Mouse (Mus musculus) ES-E14 (cell line): Measurements from ENCODE around the gene Fbxo46. TPM values are rescaled to one million over a fixed set of nuclear protein-coding genes. Genes with fewer than 3 reads are reported as not detected.

Experiments
- DNase-seq: peaks from one replicate; pipeline ENCODE4 v3.0.0-alpha.2; 2013; ENCODE audit warnings: low read depth, low spot score
- H3K27ac ChIP-seq: 2 replicates; pipeline ENCODE4 v1.5.1; 2012; ENCODE audit warnings: low read depth, mild to moderate bottlenecking, low read length, moderate library complexity, mixed read lengths; ENCODE audit not compliant: poor library complexity, insufficient read depth, severe bottlenecking
- H3K36me3 ChIP-seq: 2 replicates; pipeline ENCODE4 v1.6.1; 2012; ENCODE audit warnings: mild to moderate bottlenecking, low read length, moderate library complexity, mixed read lengths; ENCODE audit not compliant: control insufficient read depth, poor library complexity, insufficient read depth, severe bottlenecking
- H3K4me1 ChIP-seq, 2 experiments: fragments of 150-350 bp in 1 of 2; sonication (generic) in 1 of 2; 2 replicates each; pipeline ENCODE4 v1.6.1; 2012; ENCODE audit warnings: low read length in 2 of 2, mild to moderate bottlenecking in 1 of 2, mixed read lengths in 1 of 2; ENCODE audit not compliant: control insufficient read depth in 2 of 2, insufficient read depth in 2 of 2, poor library complexity in 1 of 2
- H3K4me3 ChIP-seq, 2 experiments: fragments of 150-350 bp in 1 of 2; sonication (generic) in 1 of 2; 2 replicates each; pipeline ENCODE4 v1.5.1; 2012; ENCODE audit warnings: low read length in 2 of 2, low read depth in 1 of 2, mild to moderate bottlenecking in 1 of 2, mixed read lengths in 1 of 2; ENCODE audit not compliant: insufficient read depth in 1 of 2, poor library complexity in 1 of 2, severe bottlenecking in 1 of 2
- H3K9ac ChIP-seq: 2 replicates; pipeline ENCODE4 v1.6.1; 2012; ENCODE audit warnings: low read depth, mild to moderate bottlenecking, low read length, mixed read lengths; ENCODE audit not compliant: poor library complexity, insufficient read depth, severe bottlenecking
- H3K9me3 ChIP-seq: fragments of 150-350 bp; sonication (generic); 2 replicates; pipeline ENCODE4 v1.6.1; 2012; ENCODE audit warnings: low read depth, mild to moderate bottlenecking, low read length; ENCODE audit not compliant: control insufficient read depth, insufficient read depth
- CHD2 ChIP-seq: IDR thresholded peaks from 2 replicates; pipeline ENCODE4 v1.6.1; 2014; ENCODE audit warnings: mild to moderate bottlenecking, low read depth, low read length, inconsistent platforms
- HCFC1 ChIP-seq: IDR thresholded peaks from 2 replicates; pipeline ENCODE4 v1.6.1; 2012; ENCODE audit warnings: low read length, inconsistent platforms, borderline replicate concordance; ENCODE audit not compliant: insufficient read depth
- MAFK ChIP-seq: IDR thresholded peaks from 2 replicates; pipeline ENCODE4 v1.6.1; 2014; ENCODE audit warnings: mild to moderate bottlenecking, low read depth, low read length, inconsistent platforms; ENCODE audit not compliant: insufficient read depth
- ZC3H11A ChIP-seq: IDR thresholded peaks from 2 replicates; pipeline ENCODE4 v1.6.1; 2012; ENCODE audit warnings: low read depth, mild to moderate bottlenecking, inconsistent platforms, low read length, borderline replicate concordance
- ZNF384 ChIP-seq: IDR thresholded peaks from 2 replicates; pipeline ENCODE4 v1.6.1; 2012; ENCODE audit warnings: low read depth, low read length, inconsistent platforms
- in situ Hi-C, 2 experiments: fragments of 600-800 bp; cut with MboI; formaldehyde crosslinking; loops; one replicate each; pipeline ENCODE4 v1.15.1; 2025; ENCODE audit warnings: low sequenced_read_pairs in 2 of 2, inconsistent platforms in 1 of 2; ENCODE audit not compliant: unreplicated experiment in 2 of 2
- total RNA-seq: library from RNA; depleted of rRNA; stranded (reverse); fragments of 300-350 nt; gene quantifications from 2 replicates; pipeline ENCODE4 v1.2.3, GENCODE M21; 2012

The Fbxo46 gene
- total RNA-seq, 1 experiment: 19.5 TPM

DNA sequence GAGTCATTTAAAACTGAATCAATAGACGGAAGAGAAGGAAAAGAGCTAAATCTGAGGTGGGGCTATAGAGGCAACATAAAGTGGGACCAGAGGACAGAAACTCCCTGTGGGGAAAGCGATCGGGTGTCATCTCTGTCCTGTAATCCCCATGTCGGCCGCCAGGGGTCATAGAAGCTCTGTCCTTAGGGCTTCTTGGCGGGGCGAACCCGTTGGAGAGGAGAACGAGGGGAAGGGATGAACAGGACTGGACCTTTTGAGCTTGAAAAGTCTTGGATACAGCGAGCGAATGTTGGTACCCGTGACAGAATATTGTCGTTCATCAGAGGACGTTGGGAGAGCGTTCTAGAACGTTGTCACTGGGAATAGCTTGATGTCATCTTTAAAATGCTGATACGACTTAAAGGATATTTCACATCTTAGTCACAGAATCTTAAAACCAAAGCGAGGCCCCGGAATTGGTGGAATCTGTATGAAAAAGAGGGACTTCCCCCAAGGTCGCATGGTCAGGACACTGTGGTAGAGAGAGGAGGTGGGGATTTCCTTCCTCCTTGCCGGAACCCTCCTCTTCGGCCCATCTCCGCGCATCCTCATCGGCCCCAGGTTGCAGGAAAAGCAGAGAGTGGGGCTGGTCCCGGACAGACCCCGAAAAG, 58.9 kb downstream of the Fbxo46 start:
- Histone ChIP-seq H3K4me3 (peak overlapping the region; percentile 35 to 41), H3K4me1 (peaks cover 5 to 25% of the 10 kb centered on the region in 2 experiments; a peak in 3 of 4 replicates), H3K9ac (peak overlapping the region; percentile 51; the same call in 1 of the 2 replicates), H3K27ac (no peak overlapping the region), H3K36me3 (no peaks in the 10 kb centered on the region), H3K9me3 (no peaks in the 10 kb centered on the region)
- in situ Hi-C loops: no loop called here
- no peak for TF ChIP-seq ZNF384
- 0 out of 2 replicates have a peak, but pooled peaks have one; percentile 8 for TF ChIP-seq MAFK
- peak; percentile 51 for TF ChIP-seq ZC3H11A
- DNase-seq: peak; percentile 84

DNA sequence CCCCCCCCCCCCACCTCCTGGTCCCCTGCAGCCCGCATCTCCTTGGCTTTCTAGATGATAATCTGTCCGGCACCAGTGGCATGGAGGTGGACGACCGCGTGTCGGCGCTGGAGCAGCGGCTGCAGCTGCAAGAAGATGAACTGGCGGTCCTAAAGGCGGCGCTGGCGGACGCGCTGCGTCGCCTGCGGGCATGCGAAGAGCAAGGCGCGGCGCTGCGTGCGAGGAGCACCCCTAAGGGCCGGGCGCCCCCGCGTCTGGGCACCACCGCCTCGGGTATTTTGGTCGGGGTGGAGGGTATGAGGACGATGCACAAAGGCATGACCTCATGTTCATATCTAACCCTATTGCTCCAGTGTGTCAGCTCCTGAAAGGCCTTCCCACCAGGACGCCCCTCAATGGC, 59.5 kb downstream of the Fbxo46 start:
- Histone ChIP-seq H3K4me3 (peak overlapping the region; percentile 41 to 46), H3K4me1 (peaks cover 5 to 30% of the 10 kb centered on the region in 2 experiments; a peak in 3 of 4 replicates), H3K27ac (no peak overlapping the region), H3K9me3 (no peaks in the 10 kb centered on the region), H3K36me3 (no peaks in the 10 kb centered on the region), H3K9ac (peak overlapping the region; percentile 68; the same call in 1 of the 2 replicates)
- DNase-seq: no peak
- in situ Hi-C loops: no loop called here
- TF ChIP-seq ZNF384: no peak
- TF ChIP-seq ZC3H11A: no peak
- no peak for TF ChIP-seq HCFC1
- no peak for TF ChIP-seq CHD2
- TF ChIP-seq MAFK: no peak

DNA sequence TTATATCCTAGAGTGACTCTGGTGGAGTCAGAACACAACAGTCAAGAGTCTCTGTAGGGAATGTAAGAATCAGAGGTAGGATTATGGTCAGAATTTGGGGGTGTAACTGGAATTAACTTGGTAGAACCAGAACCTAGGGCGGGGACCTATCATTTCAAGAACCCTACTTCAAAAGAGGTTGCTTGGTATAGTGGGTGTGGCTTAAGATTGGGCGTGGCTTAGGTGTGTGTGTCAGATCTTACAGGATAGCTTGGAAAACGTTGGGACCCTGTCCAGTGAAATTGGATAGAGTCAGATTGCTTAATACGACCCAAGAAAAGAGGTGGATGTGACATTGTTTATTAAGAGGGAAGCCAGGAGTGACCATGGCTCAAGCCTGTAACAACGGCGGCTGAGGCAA, 60.3 kb downstream of the Fbxo46 start:
- Histone ChIP-seq H3K27ac (no peak overlapping the region), H3K4me1 (peaks cover 5 to 35% of the 10 kb centered on the region in 2 experiments; a peak in 3 of 4 replicates), H3K9ac (no peak overlapping the region), H3K36me3 (no peaks in the 10 kb centered on the region), H3K9me3 (no peaks in the 10 kb centered on the region), H3K4me3 (peak overlapping the region; percentile 41 to 46; a peak in 2 of 4 replicates)
- TF ChIP-seq HCFC1 (no peak), ZNF384 (no peak)
- in situ Hi-C loops: loop anchor here in 1 of 2 experiments (5.0 kb wide), 1 partner anchor 102 kb away; the partner anchor contains the start of genes Ppm1n and Rtn2
- no peak for DNase-seq

DNA sequence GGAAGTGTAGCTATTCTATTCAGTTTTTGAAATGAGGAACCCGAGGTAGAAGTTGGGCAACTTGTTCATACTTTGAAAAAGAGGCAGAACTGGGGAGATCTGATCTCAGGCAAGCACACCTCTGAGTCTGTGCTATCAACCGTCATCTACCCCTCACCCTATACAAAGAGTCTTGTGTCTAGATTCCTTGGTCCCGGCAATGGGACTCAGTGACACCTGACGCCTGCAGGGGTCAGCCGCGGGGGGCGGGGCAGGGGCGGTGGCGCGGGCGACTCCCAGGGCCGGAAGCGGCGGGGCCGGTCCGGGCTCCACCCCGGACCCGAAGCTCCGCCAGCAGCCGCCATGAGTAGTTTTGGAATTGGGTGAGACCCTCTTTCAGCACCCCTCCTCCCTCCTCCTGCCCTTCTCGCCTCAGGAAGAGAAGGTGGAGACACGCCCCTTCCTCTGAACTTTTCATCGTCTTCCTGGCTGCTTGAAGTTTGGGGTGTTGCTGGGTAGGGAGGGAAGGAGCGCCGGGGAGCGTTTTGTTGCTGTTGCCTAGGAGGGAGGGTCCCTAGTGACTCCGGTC, 61.3 kb downstream of the Fbxo46 start:
- no peaks in the 10 kb centered on the region; the same call in 1 of the 2 replicates for H3K36me3 ChIP-seq
- H3K27ac ChIP-seq: peak overlapping the region; percentile 51
- H3K9me3 ChIP-seq: no peaks in the 10 kb centered on the region
- H3K4me3 ChIP-seq: peak overlapping the region; percentile 64 to 72
- no peak for TF ChIP-seq CHD2
- TF ChIP-seq MAFK: no peak
- TF ChIP-seq HCFC1: no peak
- no peak for TF ChIP-seq ZC3H11A
- TF ChIP-seq ZNF384: no peak
- peaks cover 5 to 35% of the 10 kb centered on the region in 2 experiments; a peak in 3 of 4 replicates for H3K4me1 ChIP-seq
- in situ Hi-C loops: loop anchor here in 1 of 2 experiments (5.0 kb wide), 1 partner anchor 101 kb away; the partner anchor contains the start of genes Ppm1n and Rtn2
- H3K9ac ChIP-seq: peak overlapping the region; percentile 68
- peak; percentile 62 for DNase-seq
